Mouse (Mus musculus): ENCODE measurements around the gene Olfr776. TPM values are rescaled to one million over a fixed set of nuclear protein-coding genes. Genes with fewer than 3 reads are reported as not detected.

The Olfr776 gene
- polyA plus RNA-seq (2014; fragmentation: Illumina TruSeq; extraction: RNeasy Lipid Tissue Mini Kit (QIAGEN cat#74804)): not detected

GRCm38 (mm10) chr10:129258827-129259226 is at the start of gene Olfr776:
Gene Olfr776 (plus strand): TSS chr10:129259127.

DNA sequence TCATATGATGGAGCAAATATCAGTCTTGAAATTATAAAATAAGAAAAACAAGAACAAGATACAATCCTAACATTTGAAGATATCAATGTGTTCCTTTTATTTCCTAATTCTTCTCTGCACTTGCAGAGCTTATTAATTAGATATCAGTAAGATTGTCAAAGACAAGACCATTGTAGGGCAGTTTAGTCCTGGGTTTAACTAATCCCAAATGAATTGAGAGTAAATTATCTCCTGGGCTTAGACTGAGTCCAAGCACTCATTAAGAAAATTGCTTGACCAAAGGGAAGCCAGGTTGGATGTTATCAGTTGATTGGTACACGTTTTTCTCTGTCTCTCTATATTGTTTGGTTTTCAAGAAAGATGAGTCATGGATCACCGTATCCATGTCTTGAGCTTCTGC is 23.0 kb upstream of the Olfr776 start, which contains the start of gene Olfr774:
TSS of gene Olfr774 (plus strand) at position 301 of the 400 bp plus-strand sequence.

DNA sequence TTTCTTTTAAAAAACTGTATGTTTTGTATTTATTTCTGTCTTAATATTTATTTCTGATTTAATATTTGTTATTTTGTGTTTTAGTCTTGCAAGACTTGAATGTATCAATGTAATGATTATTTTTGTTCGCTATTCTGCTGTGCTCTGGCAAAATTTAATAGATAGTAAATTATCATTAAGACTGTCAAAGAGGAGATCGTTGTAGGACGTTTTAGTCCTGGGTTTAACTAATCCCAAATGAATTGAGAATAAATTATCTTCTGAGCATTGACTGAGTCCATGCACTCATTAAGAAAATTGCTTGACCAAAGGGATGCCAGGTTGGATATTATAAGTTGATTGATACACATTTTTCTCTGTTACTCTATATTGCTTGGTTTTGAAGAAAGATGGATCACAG is 10.8 kb upstream of the Olfr776 start, which contains the start of gene Olfr775:
TSS of gene Olfr775 (plus strand) at position 301 of the 400 bp plus-strand sequence.

DNA sequence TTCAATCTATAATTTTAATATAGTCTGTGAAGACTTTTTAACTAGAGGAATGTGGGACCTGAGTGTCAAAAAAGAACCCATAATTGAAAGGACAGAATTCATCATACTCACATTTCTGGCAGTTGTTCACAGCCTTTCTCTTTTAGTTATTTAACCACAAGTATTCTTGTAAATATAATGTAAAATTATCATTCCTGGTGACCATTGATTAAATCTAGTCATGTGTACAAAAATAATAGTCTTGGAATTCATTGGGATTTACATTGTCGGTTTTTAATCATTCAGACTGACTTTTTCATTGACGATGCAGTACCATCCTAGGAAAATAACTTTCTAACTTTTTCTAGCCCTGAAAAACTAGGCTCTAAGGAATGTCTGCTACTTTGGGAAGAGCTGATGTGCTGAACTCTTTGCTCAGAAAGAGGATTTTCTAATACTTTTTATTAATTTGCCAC is 12.2 kb downstream of the Olfr776 start, which contains the start of gene Olfr777:
TSS of gene Olfr777 (minus strand) at position 405 of the 455 bp plus-strand sequence.

Other genes starting within 250 kb of the Olfr776 start
- not detected for gene Olfr763, start 248.3 kb upstream of the Olfr776 start, polyA plus RNA-seq (2014; fragmentation: Illumina TruSeq; extraction: RNeasy Lipid Tissue Mini Kit (QIAGEN cat#74804))
- gene Olfr764-ps1, start 219.2 kb upstream of the Olfr776 start, polyA plus RNA-seq (2014; fragmentation: Illumina TruSeq; extraction: RNeasy Lipid Tissue Mini Kit (QIAGEN cat#74804)): not detected
- not detected for gene Olfr765, start 209.1 kb upstream of the Olfr776 start, polyA plus RNA-seq (2014; fragmentation: Illumina TruSeq; extraction: RNeasy Lipid Tissue Mini Kit (QIAGEN cat#74804))
- not detected for gene Olfr766-ps1, start 190.2 kb upstream of the Olfr776 start, polyA plus RNA-seq (2014; fragmentation: Illumina TruSeq; extraction: RNeasy Lipid Tissue Mini Kit (QIAGEN cat#74804))
- not detected for gene Olfr767, start 176.2 kb upstream of the Olfr776 start, polyA plus RNA-seq (2014; fragmentation: Illumina TruSeq; extraction: RNeasy Lipid Tissue Mini Kit (QIAGEN cat#74804))
- not detected for gene Olfr768, start 159.8 kb upstream of the Olfr776 start, polyA plus RNA-seq (2014; fragmentation: Illumina TruSeq; extraction: RNeasy Lipid Tissue Mini Kit (QIAGEN cat#74804))
- not detected for gene Olfr769, start 141.3 kb upstream of the Olfr776 start, polyA plus RNA-seq (2014; fragmentation: Illumina TruSeq; extraction: RNeasy Lipid Tissue Mini Kit (QIAGEN cat#74804))
- gene Olfr770, start 120.1 kb upstream of the Olfr776 start, polyA plus RNA-seq (2014; fragmentation: Illumina TruSeq; extraction: RNeasy Lipid Tissue Mini Kit (QIAGEN cat#74804)): not detected
- not detected for gene Olfr771, start 94.4 kb upstream of the Olfr776 start, polyA plus RNA-seq (2014; fragmentation: Illumina TruSeq; extraction: RNeasy Lipid Tissue Mini Kit (QIAGEN cat#74804))
- not detected for gene Olfr772, start 81.2 kb upstream of the Olfr776 start, polyA plus RNA-seq (2014; fragmentation: Illumina TruSeq; extraction: RNeasy Lipid Tissue Mini Kit (QIAGEN cat#74804))
- not detected for gene Olfr773, start 71.7 kb upstream of the Olfr776 start, polyA plus RNA-seq (2014; fragmentation: Illumina TruSeq; extraction: RNeasy Lipid Tissue Mini Kit (QIAGEN cat#74804))
- gene Olfr774, start 22.9 kb upstream of the Olfr776 start, polyA plus RNA-seq (2014; fragmentation: Illumina TruSeq; extraction: RNeasy Lipid Tissue Mini Kit (QIAGEN cat#74804)): not detected
- not detected for gene Olfr775, start 10.7 kb upstream of the Olfr776 start, polyA plus RNA-seq (2014; fragmentation: Illumina TruSeq; extraction: RNeasy Lipid Tissue Mini Kit (QIAGEN cat#74804))
- gene Olfr777, start 12.4 kb downstream of the Olfr776 start, polyA plus RNA-seq (2014; fragmentation: Illumina TruSeq; extraction: RNeasy Lipid Tissue Mini Kit (QIAGEN cat#74804)): not detected
- not detected for gene Olfr780, start 59.0 kb downstream of the Olfr776 start, polyA plus RNA-seq (2014; fragmentation: Illumina TruSeq; extraction: RNeasy Lipid Tissue Mini Kit (QIAGEN cat#74804))
- not detected for gene Olfr781, start 69.7 kb downstream of the Olfr776 start, polyA plus RNA-seq (2014; fragmentation: Illumina TruSeq; extraction: RNeasy Lipid Tissue Mini Kit (QIAGEN cat#74804))
- gene Olfr782, start 89.7 kb downstream of the Olfr776 start, polyA plus RNA-seq (2014; fragmentation: Illumina TruSeq; extraction: RNeasy Lipid Tissue Mini Kit (QIAGEN cat#74804)): not detected
- gene Olfr784, start 125.0 kb downstream of the Olfr776 start, polyA plus RNA-seq (2014; fragmentation: Illumina TruSeq; extraction: RNeasy Lipid Tissue Mini Kit (QIAGEN cat#74804)): not detected
- not detected for gene Olfr785, start 146.3 kb downstream of the Olfr776 start, polyA plus RNA-seq (2014; fragmentation: Illumina TruSeq; extraction: RNeasy Lipid Tissue Mini Kit (QIAGEN cat#74804))
- gene Olfr786, start 168.2 kb downstream of the Olfr776 start, polyA plus RNA-seq (2014; fragmentation: Illumina TruSeq; extraction: RNeasy Lipid Tissue Mini Kit (QIAGEN cat#74804)): not detected
- not detected for gene Olfr787, start 202.7 kb downstream of the Olfr776 start, polyA plus RNA-seq (2014; fragmentation: Illumina TruSeq; extraction: RNeasy Lipid Tissue Mini Kit (QIAGEN cat#74804))
- gene Olfr788, start 211.9 kb downstream of the Olfr776 start, polyA plus RNA-seq (2014; fragmentation: Illumina TruSeq; extraction: RNeasy Lipid Tissue Mini Kit (QIAGEN cat#74804)): not detected
- gene Olfr789, start 225.6 kb downstream of the Olfr776 start, polyA plus RNA-seq (2014; fragmentation: Illumina TruSeq; extraction: RNeasy Lipid Tissue Mini Kit (QIAGEN cat#74804)): not detected
- gene Olfr790, start 239.4 kb downstream of the Olfr776 start, polyA plus RNA-seq (2014; fragmentation: Illumina TruSeq; extraction: RNeasy Lipid Tissue Mini Kit (QIAGEN cat#74804)): not detected